Mouse (Mus musculus): ENCODE measurements at regions not wholly inside any gene's neighbourhood (a gene's known extent, or its start where the extent isn't known, plus 50 kb on each side); places are given as distances from the start of the nearest gene placed in this dataset.

DNA sequence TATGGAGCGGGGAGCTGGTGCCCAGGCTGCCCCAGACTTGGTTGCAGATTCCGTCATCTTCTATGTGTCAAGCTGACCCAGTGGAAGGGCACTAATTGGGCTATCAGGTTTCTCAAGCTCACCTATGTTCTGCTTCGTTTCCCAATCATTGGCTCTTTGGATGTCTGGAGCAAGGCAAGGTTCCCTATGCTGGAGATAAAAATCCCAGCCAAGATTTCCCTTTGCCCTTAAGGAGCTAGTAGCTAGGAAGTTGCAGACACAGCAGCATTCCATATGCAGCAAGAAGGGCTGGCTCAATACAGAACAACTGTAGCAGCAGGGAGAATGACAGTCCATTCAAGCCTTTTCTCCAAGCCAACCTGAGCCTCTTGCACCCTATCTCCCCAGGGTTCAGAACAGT, 159.2 kb upstream of the Zfp706 start:
- no peak for DNase-seq

DNA sequence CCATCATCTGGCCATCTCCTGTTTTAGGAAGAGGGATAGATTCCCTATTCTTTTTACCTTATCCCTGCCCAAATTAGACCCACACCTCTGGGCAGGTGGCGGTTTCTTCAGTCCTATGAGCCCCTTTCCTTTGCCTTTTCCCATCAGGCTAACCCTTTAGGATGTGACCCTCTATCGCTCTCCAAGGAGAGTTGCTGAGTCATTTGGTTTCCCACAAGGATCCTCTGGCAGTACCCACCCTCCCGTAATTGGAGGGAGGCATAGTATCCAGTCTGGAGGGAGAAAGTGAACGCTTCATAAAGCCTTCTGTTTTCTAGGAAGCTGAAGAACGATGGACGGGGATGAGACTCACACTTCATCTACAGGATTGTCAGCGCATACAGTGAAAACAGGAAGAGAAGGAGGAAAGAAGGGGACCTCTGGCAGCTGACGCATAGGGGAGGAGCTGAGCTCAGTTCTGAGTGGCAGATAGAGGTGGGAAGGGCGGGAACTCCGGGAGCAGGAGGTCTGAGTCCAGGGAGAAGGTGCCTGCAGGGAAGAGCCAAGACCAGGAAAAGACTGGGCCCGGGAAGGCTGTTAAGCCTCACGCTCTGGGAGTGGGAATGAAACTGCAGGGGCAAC, 158.4 kb upstream of the Zfp706 start:
- no peak for DNase-seq

DNA sequence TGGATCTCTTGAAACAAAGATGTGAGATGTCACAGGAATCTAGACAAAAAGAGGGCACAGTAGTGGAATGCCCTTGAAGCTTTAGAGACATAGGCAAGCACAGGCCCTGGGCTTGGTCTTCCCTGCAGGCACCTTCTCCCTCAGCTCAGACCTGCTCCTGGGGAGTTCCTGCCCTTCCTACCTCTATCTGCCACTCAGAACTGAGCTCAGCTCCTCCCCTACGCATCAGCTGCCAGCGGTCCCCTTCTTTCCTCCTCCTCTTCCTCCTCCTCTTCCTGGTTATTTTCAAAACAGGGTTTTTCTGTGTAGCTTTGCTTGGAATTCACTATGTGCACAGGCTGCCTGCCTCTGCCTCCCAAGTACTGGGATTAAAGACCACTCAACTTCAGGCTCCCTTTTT, 157.6 kb upstream of the Zfp706 start:
- DNase-seq = no peak

DNA sequence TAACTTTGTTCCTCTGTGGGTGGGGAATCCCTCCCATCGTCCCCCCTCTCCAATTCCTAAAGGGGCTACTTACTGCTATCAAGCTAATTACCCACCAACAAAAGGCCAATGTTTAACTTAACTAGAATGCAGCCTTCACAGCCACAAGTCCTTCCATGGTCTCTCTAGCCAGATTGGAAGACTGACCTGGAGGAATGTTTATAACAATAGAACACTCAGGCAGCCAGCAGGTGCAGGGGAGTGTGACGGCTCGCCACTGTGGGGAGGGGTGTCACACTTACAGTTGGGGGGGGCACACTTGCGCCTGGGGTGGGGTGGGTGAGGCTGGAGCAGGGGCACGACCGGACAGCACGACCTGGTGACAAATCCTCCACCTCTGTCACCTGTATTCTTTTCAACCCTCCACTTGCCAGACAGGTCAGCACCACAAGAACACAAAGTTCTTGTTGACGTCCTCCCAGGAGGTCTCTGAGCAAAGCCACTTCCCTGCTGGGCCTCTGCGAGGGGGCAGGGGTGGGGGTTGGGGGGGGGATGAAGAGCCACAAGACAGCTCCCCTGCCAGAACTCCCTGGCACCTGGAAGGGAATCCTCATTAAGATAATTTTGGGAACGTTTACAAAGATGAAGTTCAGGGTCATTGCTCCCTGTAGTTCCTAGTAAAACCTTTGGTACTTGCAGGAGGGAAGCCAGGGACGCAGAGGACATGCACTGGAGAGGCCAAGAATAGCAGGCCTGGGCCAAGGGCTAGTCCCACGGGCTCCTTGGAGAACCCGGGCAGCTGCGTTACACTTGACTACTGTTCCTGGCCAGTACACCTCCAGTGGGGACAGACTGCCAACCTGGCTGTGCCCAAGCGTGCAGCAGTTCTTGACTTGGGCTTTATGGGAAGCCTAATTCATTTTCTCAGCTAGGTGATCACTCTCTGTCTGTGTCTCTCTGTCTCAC, 156.9 kb upstream of the Zfp706 start:
- DNase-seq = no peak

DNA sequence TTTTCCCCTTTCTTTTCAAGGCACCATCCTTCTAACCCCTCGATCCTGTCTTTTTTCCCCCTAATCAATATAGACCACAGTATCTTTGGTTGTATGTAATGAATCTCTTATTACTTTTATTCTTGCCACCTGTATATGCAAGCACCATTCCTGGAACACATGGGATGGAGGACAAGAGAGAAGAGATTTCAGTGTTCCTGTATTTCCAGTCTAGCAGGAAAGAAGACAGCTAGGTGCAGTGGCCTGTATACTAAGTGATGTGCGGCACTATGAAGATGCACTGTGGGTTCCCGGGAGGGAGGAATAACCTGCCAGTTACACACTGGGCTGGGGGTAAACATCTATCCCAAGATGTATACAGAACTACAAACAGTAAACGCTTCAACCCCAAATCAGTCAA, 152.4 kb upstream of the Zfp706 start:
- DNase-seq = no peak

DNA sequence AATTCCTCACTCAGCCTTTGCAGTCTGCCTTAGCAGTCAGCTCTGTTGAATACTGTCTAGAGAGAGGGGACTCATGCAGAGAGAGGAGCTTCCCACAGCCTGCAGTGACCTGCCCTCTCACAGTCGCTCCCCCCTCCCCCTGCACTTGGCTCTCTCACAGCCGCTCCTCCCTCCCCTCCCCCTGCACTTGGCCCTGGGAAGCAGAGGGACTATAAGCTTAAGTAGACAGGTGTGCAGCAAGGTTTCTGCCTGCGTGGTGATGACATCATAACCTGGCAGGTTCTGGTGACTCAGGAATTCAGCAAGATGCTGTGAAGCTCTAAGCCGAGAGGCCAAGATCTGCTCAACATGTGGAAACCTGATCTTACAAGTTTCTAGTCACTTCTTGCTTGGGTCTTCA, 151.8 kb upstream of the Zfp706 start:
- no peak for DNase-seq

DNA sequence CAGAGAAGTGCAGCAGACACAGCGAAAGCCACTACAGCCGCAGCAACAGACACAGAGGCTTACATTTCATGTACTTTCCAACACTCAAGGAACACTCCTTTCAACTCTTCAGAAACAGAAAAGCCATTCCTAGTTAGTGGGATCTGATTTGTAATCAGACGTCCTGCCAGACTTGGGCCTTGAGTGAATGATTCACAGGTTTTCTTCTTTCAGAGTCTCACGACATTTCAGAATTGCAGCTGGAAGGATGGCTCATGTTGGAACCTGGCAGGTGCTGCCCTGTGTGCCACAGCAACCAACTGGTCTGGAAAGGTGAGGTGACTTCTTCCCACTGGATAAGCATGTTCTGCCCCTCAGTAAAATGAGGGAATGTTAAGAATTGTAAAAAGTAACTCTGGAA, 149.8 kb upstream of the Zfp706 start:
- DNase-seq = no peak

DNA sequence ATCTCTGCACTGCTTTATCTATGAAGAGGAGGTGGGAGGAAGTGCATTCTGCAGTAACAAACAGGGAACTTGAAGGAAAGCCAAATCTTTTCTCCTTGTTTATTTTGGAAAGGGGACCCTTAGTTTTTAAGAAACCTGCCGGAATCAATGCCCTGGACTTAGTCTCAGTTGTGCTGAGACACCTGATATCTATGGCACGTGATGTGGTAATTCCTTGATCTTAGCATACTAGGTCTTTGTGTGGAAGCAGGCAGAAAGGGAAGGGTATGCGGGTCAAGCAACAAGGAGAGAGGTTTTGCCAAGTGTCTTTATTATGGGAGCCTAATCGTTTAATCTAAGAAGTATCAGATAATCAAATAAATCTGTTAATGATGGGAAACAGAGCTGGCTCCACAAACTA, 147.4 kb upstream of the Zfp706 start:
- no peak for DNase-seq

DNA sequence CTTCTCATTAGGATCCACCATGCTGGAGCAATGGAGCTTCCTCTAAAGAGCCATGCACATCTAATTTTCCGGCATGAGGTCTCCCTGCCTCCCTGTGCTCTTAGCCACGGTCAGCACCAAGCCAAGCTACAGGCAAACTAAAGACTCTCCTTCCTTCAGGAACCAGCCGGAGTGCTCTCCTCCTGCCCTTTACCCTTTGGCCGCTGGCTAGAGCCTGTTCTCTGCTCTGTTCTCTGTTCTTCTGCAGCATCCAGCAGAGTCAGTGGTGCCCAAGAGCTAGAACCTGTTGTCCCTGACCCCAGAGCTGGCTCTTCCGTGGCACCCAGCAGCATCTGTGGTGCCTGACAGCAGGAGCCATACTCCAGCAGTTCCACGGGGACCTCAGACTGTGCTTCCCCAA, 145.6 kb upstream of the Zfp706 start:
- DNase-seq = no peak

DNA sequence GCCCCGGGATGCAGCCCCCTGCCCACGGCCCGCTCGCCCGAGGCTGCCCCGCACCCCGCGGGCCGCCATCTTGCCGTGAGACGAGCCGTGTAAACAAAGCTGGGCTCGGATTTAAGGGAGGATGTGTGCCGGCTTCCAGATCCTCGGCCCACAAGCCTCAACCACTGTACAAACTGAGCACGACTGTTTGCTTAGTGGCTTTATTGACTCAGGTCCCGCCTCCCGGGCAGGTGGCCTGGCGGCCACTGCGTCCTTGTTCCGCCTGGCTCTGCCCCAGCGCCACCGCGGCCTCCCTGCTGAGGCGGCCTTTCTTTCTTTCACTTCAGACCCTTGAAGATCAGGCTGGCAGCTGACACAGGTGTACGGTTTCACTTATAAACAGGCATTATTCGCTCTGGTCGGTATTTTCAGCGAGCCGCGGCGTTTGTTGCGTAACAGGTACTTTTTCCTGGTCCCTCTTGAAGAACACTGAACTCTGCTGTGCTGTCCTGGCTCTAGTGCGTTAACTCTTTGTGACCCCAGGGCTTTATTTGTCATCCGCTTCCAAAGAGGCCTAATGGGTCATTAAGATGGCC, 128.1 kb upstream of the Zfp706 start:
- DNase-seq = peak; percentile 73

DNA sequence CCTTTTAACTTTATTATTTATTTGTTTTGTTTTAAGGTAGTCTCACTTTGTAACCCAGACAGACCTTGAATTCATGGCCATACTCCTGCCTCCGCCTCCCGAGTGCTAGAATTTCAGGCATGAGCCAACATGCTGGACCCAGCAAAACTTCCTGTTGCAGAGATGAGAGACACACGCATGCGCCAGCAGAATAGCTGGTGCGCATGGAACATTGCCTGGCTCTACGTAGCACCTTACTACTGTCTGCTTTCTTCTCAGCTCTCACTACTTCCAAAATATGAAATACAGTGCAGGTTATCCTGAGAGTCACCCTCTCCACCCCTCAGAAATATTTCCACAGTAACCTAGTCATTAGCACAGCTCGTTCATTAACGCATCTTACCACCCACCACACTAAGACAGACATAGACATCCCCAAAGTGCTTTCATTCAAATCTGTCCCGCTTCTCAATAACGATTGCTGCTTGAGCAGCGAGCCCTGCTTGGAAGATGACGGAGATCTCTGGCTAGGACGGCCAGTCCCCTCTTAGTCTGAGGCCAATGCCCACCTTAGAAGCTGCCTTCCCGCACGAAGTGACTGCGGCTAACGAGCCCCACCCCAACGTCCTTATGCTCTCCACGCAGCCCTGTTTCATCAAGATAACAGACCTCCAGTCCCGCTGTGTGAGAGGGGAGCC, 127.5 kb upstream of the Zfp706 start:
- DNase-seq = peak; percentile 51

DNA sequence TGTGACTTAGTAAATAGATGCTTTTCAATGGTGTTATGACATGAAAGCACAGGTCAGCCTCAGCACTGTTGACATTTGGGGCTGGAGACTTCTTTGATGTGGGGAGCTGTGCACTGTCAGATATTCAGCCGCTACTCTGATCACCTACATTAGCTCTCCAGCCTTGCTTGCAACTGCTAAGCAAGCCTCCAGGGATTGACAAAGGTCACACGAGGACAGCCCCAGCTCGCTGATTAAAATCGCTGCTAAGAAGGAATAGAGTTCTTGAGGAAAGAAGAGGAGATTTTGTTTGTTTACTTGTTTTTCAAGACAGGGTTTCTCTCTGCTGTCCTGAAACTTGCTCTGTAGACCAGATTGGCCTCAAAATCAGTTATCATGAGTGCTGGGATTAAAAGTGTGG, 126.8 kb upstream of the Zfp706 start:
- DNase-seq = no peak

DNA sequence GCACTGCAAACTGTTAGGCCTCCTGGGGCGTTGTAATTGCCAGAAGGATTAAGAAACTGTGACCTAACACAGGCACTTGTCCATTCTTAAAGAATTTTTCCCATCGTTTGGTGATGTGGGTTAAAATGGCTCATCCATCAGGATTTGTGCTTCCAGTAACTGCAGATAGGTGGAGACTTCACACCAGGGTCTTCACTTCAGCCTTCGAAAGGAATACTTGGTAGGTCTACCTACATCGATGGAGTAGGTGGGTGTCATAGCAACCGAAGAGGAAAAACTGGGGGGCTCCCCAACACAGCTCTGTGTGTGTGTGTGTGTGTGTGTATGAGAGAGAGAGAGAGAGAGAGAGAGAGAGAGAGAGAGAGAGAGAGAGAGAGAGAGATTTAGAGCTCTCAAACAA, 126.3 kb upstream of the Zfp706 start:
- DNase-seq = no peak

DNA sequence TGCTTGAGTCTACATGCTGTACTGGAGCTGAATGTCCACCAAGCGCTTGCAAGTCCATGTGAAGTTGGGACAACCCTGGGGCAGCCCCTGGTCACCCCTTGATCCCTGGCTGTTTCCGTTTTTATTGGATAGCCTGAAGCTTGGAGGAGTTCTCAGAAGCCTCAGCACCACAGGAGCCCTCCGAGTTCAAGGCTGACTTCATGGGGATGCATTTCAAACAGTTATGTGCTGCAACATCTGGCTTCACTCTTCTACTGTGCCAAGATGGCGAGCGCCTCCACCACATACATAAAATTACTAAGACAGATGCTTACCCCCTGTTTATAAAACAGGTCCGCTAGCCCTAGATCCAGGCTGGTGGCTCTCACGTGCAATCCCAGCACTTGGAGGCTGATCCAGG, 120.1 kb upstream of the Zfp706 start:
- DNase-seq = no peak

DNA sequence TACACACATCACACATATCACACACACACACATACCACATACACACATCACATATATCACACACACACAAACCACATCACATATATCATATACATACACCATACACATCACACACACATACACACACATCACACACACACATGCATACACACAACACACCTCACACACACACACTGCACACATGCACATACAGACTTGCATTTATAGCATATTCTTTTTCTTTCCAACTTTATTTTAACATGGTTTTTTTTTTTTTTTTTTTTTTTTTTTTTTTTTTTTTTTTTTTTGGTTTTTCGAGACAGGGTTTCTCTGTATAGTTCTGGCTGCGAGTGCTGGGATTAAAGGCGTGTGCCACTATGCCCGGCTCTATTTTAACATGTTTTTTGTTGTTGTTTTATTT, 119.6 kb upstream of the Zfp706 start:
- DNase-seq = no peak

DNA sequence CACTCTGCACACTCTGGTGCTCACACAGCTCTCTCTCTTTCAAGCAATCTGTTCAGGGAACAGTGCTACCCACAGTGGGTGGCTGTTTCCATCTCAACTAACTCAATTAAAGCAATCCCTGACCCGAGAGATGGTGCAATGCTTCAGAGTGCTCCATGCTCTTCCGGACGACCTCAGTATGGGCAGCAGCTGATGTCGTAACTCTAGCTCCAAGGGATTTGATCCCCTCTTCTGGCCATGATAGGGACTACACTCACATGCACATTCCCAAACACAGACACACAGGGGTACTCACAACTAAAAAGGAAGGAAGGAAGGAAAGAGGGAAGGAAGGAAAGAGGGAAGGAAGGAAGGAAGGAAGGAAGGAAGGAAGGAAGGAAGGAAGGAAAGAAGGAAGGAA, 118.2 kb upstream of the Zfp706 start:
- no peak for DNase-seq

DNA sequence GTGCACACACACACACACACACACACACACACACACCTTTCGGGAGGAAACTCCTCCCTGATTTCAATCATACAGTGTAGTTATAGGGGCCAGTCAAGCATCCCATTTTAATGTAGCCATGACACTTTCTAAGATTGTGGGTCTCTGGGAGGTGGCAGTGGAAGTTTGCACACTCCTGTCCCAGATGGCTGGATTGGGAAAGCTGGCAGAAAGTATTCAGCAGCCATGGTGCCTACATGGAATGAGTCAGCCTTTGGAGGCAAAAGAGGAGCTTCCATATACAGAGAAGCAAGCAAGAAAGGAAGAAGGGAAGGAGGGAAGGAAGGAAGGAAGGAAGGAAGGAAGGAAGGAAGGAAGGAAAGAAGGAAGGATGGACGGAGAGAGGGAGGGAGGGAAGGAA, 117.4 kb upstream of the Zfp706 start:
- DNase-seq = no peak

DNA sequence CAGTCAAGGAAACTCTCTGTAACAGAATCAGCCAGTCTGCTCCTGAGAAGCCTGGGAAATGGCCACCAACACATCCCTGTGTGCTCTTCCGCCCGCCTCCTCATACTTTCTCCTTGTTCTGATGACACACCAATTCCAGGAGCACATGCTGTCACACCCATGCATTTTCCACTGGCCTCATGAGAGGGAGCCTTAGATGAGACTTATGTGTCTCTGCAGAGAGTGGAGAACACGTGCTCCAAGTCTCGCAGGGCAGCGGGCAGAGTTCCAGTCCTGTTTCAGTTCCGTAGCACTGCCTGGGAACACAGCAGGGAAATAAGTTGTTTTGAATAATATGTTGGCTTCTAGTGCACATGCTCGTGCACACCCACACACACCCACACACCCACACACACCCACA, 116.7 kb upstream of the Zfp706 start:
- DNase-seq = no peak

DNA sequence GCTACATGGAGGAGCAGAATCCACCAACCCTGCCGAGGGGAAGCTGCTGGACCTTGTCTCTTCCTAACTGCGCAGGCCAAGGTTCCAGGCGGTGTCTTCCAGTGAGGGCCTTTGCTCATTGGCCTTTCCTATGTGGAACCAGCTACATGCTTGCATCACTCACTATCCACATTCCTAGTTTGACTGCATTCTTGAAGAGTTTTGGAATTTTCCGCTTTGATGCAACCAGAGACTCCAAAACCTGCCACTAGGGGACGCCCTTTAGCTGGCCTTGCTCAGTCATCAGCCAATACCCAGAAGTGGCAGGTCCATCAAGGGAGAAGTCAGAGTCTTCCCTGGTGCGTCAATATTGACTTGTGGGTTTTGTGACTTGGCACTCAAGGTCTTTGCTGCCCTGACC, 112.8 kb upstream of the Zfp706 start:
- peak; percentile 87 for DNase-seq

DNA sequence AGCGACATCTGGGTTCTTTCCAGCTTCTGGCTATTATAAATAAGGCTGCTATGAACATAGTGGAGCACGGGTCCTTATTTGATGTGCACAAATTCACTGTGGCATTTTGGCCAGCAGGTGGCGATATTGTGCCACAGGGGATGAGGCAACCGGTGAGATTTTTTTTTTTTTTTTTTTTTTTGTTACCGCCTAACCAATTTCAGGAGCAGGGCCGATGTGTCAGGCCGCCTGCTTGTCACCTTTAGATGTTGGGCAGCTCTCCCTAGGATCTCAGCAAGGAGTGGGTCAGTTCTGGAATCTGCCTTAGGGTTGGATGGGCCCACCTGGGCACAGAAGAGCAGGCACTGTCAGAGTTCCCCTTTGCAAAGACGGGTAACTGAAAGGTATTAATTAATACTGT, 106.5 kb upstream of the Zfp706 start:
- DNase-seq = peak; percentile 64

DNA sequence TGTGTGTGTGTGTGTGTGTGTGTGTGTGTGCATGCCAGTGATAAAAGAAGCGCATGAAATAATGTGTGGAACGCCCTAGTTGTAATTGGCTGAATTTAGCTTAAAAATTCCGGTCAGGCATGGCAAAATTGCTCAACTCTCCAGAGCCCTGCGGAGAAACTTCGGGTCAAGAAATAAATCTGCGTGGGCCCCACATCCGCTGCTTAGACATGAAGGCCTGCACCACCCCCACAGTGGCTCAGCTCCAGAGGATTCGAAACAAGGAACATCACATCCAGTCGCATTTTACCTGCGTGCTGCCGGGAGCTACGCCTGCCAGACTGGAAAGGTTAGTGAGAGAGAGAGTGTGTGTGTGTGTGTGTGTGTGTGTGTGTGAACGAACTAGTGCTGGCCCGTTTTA, 102.9 kb upstream of the Zfp706 start:
- no peak for DNase-seq

DNA sequence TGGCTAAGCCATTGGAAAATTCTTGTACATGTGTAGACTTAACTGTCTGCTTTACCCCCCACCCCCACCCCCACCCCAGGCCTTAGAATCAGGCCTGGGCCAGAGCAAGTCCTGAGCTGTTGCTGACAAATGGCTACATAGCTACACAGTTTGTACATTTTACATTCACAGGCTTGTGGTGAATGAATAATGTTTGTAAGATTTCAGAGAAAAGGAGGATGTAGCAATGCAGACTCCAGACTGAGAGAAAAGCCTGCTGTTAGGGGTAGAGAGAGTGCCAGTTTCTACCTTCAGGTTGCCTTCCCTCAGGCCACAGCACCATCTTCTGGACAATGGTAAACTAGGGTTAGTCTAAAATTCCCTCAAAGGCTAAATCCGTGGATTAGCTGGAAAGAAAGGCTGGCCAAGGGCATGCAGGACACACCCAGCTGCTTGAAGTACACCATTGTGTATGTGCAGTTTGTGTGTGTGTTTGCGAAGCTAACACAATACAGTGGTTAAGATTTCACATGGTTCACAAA, 94.5 kb upstream of the Zfp706 start:
- DNase-seq = no peak

DNA sequence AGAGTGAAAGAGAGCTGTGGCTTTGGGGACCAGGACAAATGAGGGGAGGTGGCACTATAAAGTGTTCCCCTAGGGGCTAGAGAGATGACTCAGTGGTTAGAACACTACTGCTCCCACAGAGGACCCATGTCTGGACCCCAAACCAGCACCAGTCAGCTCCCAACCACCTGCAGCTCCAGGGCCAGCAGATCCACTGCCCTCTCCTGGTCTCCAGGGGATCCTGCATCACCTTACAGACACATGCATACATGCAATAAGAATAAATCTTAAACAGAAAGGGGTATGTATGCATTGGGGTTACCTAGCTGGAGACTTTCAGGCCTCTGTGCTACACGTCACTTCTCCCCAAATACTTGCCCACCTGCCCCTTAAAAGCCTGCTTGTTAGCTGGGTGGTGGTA, 93.8 kb upstream of the Zfp706 start:
- no peak for DNase-seq
